Mouse (Mus musculus): ENCODE data around the gene Pcdh15. TPM values are rescaled to one million over a fixed set of nuclear protein-coding genes. Genes with fewer than 3 reads are reported as not detected.

The Pcdh15 gene
- polyA plus RNA-seq, 1 experiment from 2014 or later = 0.66 TPM

DNA sequence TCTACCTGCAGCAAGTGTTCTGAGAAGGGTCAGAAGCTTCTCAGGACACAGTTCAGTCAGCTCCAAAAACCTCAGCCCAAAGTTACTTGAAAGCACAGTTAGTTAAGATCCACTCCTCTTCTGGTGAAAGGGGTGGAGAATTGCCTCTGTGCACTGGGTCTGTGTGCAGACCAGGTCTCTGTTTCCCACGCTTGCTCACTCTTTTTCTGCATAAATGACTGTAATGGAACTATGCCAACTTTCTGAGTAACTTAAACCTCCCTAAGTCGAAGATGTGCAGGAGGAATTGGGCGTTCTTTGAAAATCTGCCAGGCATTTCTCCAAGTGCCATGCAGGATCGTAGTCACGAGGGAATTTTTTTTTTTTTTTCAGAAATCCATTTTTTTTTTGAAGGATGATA is 830.6 kb downstream of the Pcdh15 start:
- no peak overlapping the region for H3K27ac ChIP-seq
- no peak overlapping the region for H3K4me2 ChIP-seq
- H3K36me3 ChIP-seq = no peaks in the 10 kb centered on the region
- 52% methylated on average over 5 of the region's 5 CpGs for WGBS (ENCODE audit: insufficient replicate concordance)
- ATAC-seq = no peak
- no peaks in the 10 kb centered on the region for H3K4me1 ChIP-seq
- no peak overlapping the region for H3K9ac ChIP-seq
- no peaks in the 10 kb centered on the region for H3K27me3 ChIP-seq (replicated peaks)
- H3K4me3 ChIP-seq = no peak overlapping the region
- no peaks in the 10 kb centered on the region for H3K9me3 ChIP-seq (replicated peaks)

- Histone ChIP-seq H3K27me3 (replicated peaks) (no peaks in the 10 kb centered on the region), H3K9me3 (replicated peaks) (no peaks in the 10 kb centered on the region), H3K27ac (no peak overlapping the region), H3K4me2 (no peak overlapping the region), H3K4me1 (no peaks in the 10 kb centered on the region), H3K4me3 (no peak overlapping the region), H3K9ac (no peak overlapping the region), H3K36me3 (no peaks in the 10 kb centered on the region)
- ATAC-seq = no peak; the same call in 1 of the 2 replicates
Measured at GRCm38 (mm10) chr10:73931185-73931584, 832.0 kb downstream of the Pcdh15 start.

- Histone ChIP-seq H3K36me3 (no peaks in the 10 kb centered on the region), H3K4me1 (no peaks in the 10 kb centered on the region), H3K9me3 (replicated peaks) (no peaks in the 10 kb centered on the region), H3K9ac (no peak overlapping the region), H3K27ac (no peak overlapping the region), H3K27me3 (replicated peaks) (no peaks in the 10 kb centered on the region), H3K4me2 (no peak overlapping the region), H3K4me3 (no peak overlapping the region)
- no peak for ATAC-seq
- 84% methylated on average over 4 of the region's 4 CpGs for WGBS (ENCODE audit: insufficient replicate concordance)
Measured at GRCm38 (mm10) chr10:73931996-73932679, 833.0 kb downstream of the Pcdh15 start.

GRCm38 (mm10) chr10:73936121-73936520 is 837.0 kb downstream of the Pcdh15 start:
- Histone ChIP-seq H3K4me2 (no peak overlapping the region), H3K9me3 (replicated peaks) (no peaks in the 10 kb centered on the region), H3K36me3 (no peaks in the 10 kb centered on the region), H3K4me3 (no peak overlapping the region), H3K27me3 (replicated peaks) (no peaks in the 10 kb centered on the region), H3K9ac (no peak overlapping the region), H3K27ac (no peak overlapping the region), H3K4me1 (no peaks in the 10 kb centered on the region)
- 48% methylated on average over 5 of the region's 5 CpGs for WGBS (ENCODE audit: insufficient replicate concordance)
- no peak for ATAC-seq

- 71% methylated on average over 3 of the region's 3 CpGs for WGBS (ENCODE audit: insufficient replicate concordance)
- Histone ChIP-seq H3K4me3 (no peak overlapping the region), H3K27ac (no peak overlapping the region), H3K27me3 (replicated peaks) (no peaks in the 10 kb centered on the region), H3K9me3 (replicated peaks) (no peaks in the 10 kb centered on the region), H3K4me1 (no peaks in the 10 kb centered on the region), H3K36me3 (no peaks in the 10 kb centered on the region), H3K4me2 (no peak overlapping the region), H3K9ac (no peak overlapping the region)
- ATAC-seq = no peak
Measured at GRCm38 (mm10) chr10:73938989-73939388, 839.8 kb downstream of the Pcdh15 start.

- H3K4me1 ChIP-seq = no peaks in the 10 kb centered on the region
- 71% methylated on average over 2 of the region's 2 CpGs for WGBS (ENCODE audit: insufficient replicate concordance)
- H3K36me3 ChIP-seq = no peaks in the 10 kb centered on the region
- no peaks in the 10 kb centered on the region for H3K27me3 ChIP-seq (replicated peaks)
- no peak for ATAC-seq
- no peaks in the 10 kb centered on the region for H3K9me3 ChIP-seq (replicated peaks)
- no peak overlapping the region for H3K4me3 ChIP-seq
- H3K9ac ChIP-seq = no peak overlapping the region
- no peak overlapping the region for H3K4me2 ChIP-seq
- no peak overlapping the region for H3K27ac ChIP-seq
Measured at GRCm38 (mm10) chr10:73947799-73948198, 848.7 kb downstream of the Pcdh15 start.

DNA sequence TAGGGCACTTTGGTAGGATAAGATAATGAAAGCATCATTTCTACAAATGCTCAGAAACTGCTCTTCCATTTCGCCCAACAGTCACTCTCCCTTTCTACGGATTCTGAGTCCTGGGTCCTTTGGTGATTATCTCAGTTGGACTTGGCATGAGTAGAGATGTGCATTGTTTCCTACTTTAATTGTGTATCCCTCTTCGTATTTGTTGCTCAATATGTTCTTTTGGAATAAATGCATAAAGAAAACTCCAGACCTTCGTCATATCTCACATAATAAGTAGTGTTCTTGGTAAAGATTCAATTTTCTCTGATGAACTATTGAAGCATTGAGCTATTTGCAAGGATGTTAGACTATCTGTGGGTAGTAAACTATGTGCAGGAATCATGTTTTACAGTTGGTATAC is 854.2 kb downstream of the Pcdh15 start:
- 56% methylated on average over 4 of the region's 4 CpGs for WGBS (ENCODE audit: insufficient replicate concordance)
- ATAC-seq = no peak
- Histone ChIP-seq H3K27me3 (replicated peaks) (no peaks in the 10 kb centered on the region), H3K4me2 (no peak overlapping the region), H3K9me3 (replicated peaks) (no peaks in the 10 kb centered on the region), H3K4me3 (no peak overlapping the region), H3K36me3 (no peaks in the 10 kb centered on the region), H3K9ac (no peak overlapping the region), H3K27ac (no peak overlapping the region), H3K4me1 (no peaks in the 10 kb centered on the region)

GRCm38 (mm10) chr10:73984057-73984456 is 884.9 kb downstream of the Pcdh15 start:
- Histone ChIP-seq H3K27me3 (replicated peaks) (no peaks in the 10 kb centered on the region), H3K9me3 (replicated peaks) (no peaks in the 10 kb centered on the region), H3K36me3 (no peaks in the 10 kb centered on the region), H3K4me3 (no peak overlapping the region), H3K4me2 (no peak overlapping the region), H3K27ac (no peak overlapping the region), H3K4me1 (no peaks in the 10 kb centered on the region), H3K9ac (no peak overlapping the region)
- WGBS (ENCODE audit: insufficient replicate concordance) = 76% methylated on average over 5 of the region's 5 CpGs
- no peak for ATAC-seq

GRCm38 (mm10) chr10:74008836-74009235 is 909.7 kb downstream of the Pcdh15 start:
- Histone ChIP-seq H3K36me3 (no peaks in the 10 kb centered on the region), H3K4me1 (no peaks in the 10 kb centered on the region), H3K4me3 (no peak overlapping the region), H3K9me3 (replicated peaks) (no peaks in the 10 kb centered on the region), H3K27me3 (replicated peaks) (no peaks in the 10 kb centered on the region), H3K9ac (no peak overlapping the region), H3K4me2 (no peak overlapping the region), H3K27ac (no peak overlapping the region)
- no peak for ATAC-seq
- 46% methylated on average over 1 of the region's 1 CpGs for WGBS (ENCODE audit: insufficient replicate concordance)

DNA sequence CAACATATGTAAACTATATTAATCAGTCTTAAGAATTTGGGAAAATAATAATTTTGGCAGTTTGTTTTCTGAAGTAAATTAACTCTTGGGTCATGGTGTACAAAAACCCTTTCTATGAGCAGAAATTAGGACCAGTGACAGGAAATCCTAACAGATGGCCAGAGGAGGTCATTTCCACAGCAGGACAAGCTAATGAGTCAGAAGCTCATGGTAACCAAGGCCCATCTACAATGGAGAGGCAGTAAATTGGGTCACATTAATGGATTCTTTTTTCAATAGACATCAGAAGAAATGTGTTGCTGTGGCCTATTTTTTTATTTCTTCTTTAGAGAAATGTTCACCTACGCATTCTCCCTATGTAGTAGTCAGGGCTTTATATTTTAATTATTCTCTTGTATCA is 923.9 kb downstream of the Pcdh15 start:
- Histone ChIP-seq H3K9ac (no peak overlapping the region), H3K4me1 (no peaks in the 10 kb centered on the region), H3K36me3 (no peaks in the 10 kb centered on the region), H3K27ac (no peak overlapping the region), H3K27me3 (replicated peaks) (no peaks in the 10 kb centered on the region), H3K4me2 (no peak overlapping the region), H3K9me3 (replicated peaks) (no peaks in the 10 kb centered on the region), H3K4me3 (no peak overlapping the region)
- WGBS (ENCODE audit: insufficient replicate concordance) = 82% methylated on average over 1 of the region's 1 CpGs
- no peak for ATAC-seq

- no peaks in the 10 kb centered on the region for H3K36me3 ChIP-seq
- H3K4me1 ChIP-seq = no peaks in the 10 kb centered on the region
- no peak overlapping the region for H3K4me2 ChIP-seq
- H3K4me3 ChIP-seq = no peak overlapping the region
- H3K27ac ChIP-seq = no peak overlapping the region
- ATAC-seq = no peak
- H3K9ac ChIP-seq = no peak overlapping the region
- 55% methylated on average over 9 of the region's 9 CpGs for WGBS (ENCODE audit: insufficient replicate concordance)
- no peaks in the 10 kb centered on the region for H3K27me3 ChIP-seq (replicated peaks)
- H3K9me3 ChIP-seq (replicated peaks) = no peaks in the 10 kb centered on the region; the same call in 1 of the 2 replicates
Measured at GRCm38 (mm10) chr10:74053059-74053458, 953.9 kb downstream of the Pcdh15 start.

- H3K36me3 ChIP-seq = no peaks in the 10 kb centered on the region
- no peak overlapping the region for H3K9ac ChIP-seq
- no peak overlapping the region for H3K4me2 ChIP-seq
- H3K9me3 ChIP-seq (replicated peaks) = no peaks in the 10 kb centered on the region
- H3K4me1 ChIP-seq = no peaks in the 10 kb centered on the region
- no peak overlapping the region for H3K27ac ChIP-seq
- no peak overlapping the region for H3K4me3 ChIP-seq
- 64% methylated on average over 4 of the region's 4 CpGs for WGBS (ENCODE audit: insufficient replicate concordance)
- H3K27me3 ChIP-seq (replicated peaks) = no peaks in the 10 kb centered on the region
- ATAC-seq = no peak
Measured at GRCm38 (mm10) chr10:74086653-74087052, 987.5 kb downstream of the Pcdh15 start.

DNA sequence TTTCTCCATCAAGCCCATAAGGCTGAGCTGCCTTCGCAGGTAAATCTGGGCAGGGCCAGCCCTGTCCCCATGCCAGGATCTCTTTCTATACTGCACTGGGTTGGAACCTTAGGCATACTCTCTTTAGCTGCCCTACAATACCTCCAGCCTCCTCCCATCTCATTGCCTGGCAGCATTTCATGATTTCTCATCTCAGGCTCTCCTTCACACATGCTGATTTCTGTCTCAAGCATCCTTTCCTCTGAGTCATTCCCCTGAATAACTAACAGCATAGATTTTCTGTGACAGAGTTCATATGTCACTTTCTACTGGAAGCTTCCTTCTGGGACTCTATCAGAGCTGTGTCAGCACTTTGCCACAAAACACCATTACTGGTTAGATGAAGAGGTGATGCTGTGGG is 999.2 kb downstream of the Pcdh15 start:
- WGBS (ENCODE audit: insufficient replicate concordance) = 68% methylated on average over 1 of the region's 1 CpGs
- no peak for ATAC-seq
- H3K4me2 ChIP-seq = no peak overlapping the region
- H3K4me3 ChIP-seq = no peak overlapping the region
- 0 out of 2 replicates have a peak, but pooled peaks cover 5% of the 10 kb centered on the region for H3K9me3 ChIP-seq (replicated peaks)
- no peaks in the 10 kb centered on the region for H3K27me3 ChIP-seq (replicated peaks)
- H3K9ac ChIP-seq = no peak overlapping the region
- H3K36me3 ChIP-seq = no peaks in the 10 kb centered on the region
- no peaks in the 10 kb centered on the region for H3K4me1 ChIP-seq
- no peak overlapping the region for H3K27ac ChIP-seq
